Mouse (Mus musculus) neural tube, embryonic 14.5 days (tissue): Measurements from ENCODE around the gene Adgrb3. TPM values are rescaled to one million over a fixed set of nuclear protein-coding genes. Genes with fewer than 3 reads are reported as not detected.

ENCODE experiments used
- ATAC-seq: fragments of 200-750 bp; cut with Nextera tagmentation; 2 replicates; pipeline ENCODE4 v1.8.0; 2017; ENCODE audit warnings: low read depth, mild to moderate bottlenecking, moderate TSS enrichment, moderate library complexity
- H3K27ac ChIP-seq: fragments of 300-500 bp; sonication (generic); 2 replicates; pipeline ENCODE4 v1.5.1; 2014; ENCODE audit warnings: low read depth, mild to moderate bottlenecking, control low read depth, low read length, moderate library complexity, mixed read lengths
- H3K27me3 ChIP-seq: fragments of 300-500 bp; sonication (generic); 2 replicates; pipeline ENCODE4 v1.6.1; 2014; ENCODE audit warnings: low read length; ENCODE audit not compliant: control insufficient read depth, insufficient read depth
- H3K36me3 ChIP-seq: fragments of 300-500 bp; sonication (generic); 2 replicates; pipeline ENCODE4 v1.6.1; 2014; ENCODE audit warnings: low read length, mixed read lengths; ENCODE audit not compliant: control insufficient read depth, insufficient read depth
- H3K4me1 ChIP-seq: fragments of 300-500 bp; sonication (generic); 2 replicates; pipeline ENCODE4 v1.6.1; 2014; ENCODE audit warnings: low read length; ENCODE audit not compliant: control insufficient read depth, insufficient read depth
- H3K4me2 ChIP-seq: fragments of 300-500 bp; sonication (generic); 2 replicates; pipeline ENCODE4 v1.6.1; 2014; ENCODE audit warnings: mild to moderate bottlenecking, low read depth, low read length, control low read depth
- H3K4me3 ChIP-seq: fragments of 300-500 bp; sonication (generic); 2 replicates; pipeline ENCODE4 v1.5.1; 2014; ENCODE audit warnings: low read depth, low read length, control low read depth, mixed read lengths
- H3K9ac ChIP-seq: fragments of 300-500 bp; sonication (generic); replicated peaks from 2 replicates; pipeline ENCODE4 v1.6.1; 2014; ENCODE audit warnings: low read depth, mild to moderate bottlenecking, control low read depth, low read length, mixed read lengths
- H3K9me3 ChIP-seq: fragments of 300-500 bp; sonication (generic); 2 replicates; pipeline ENCODE4 v1.6.1; 2016; ENCODE audit warnings: low read length; ENCODE audit not compliant: control insufficient read depth
- WGBS: fragments of 180-500 bp; shearing (Covaris S2); extraction: QIAGEN DNeasy Blood & Tissue Kit; methylation state at CpG from one replicate; pipeline ENCODE4 v1.1.7; 2014; 5-methylcytosine and 5-hydroxymethylcytosine counted together
- polyA plus RNA-seq: library from polyadenylated mRNA; unstranded; fragments of >200 nt; fragmentation: Nextera tagmentation; extraction: Ambion mirVana; gene quantifications from 2 replicates; pipeline ENCODE4 v1.2.1, GENCODE M21; 2014

Adgrb3 gene
- polyA plus RNA-seq, 1 experiment from 2014 or later, result 71.2 TPM

DNA sequence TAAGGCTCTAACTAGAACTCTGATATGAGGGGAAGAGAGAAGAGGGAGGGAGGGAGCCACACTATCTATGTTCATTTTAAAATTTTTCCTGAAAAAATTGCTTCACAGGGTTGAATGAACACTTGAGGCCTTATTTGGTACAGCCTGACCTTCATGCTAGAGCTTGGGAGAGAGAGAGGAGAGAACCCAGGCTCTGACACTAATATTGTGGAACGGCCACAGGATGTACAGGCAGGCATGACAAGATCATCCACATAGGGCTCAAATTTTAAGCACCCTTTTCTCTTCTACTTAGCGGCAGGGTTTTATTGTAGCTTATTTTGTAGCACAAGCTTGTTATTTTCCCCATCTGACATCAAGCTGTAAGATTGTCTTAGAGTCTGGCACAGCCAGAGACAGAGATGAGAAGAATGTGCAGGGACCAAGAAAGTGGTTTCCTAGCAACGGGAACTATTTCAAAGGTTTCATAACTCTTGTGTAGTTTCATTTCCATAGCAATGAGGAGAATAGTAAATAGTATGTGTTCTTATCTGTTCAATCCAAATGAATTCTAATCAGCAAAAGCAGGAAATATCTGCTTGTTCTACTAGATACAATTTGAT is 721.9 kb downstream of the Adgrb3 start:
- Histone ChIP-seq H3K27ac (no peak overlapping the region), H3K4me2 (no peak overlapping the region), H3K4me3 (no peak overlapping the region), H3K27me3 (no peaks in the 10 kb centered on the region), H3K4me1 (peaks cover 3% of the 10 kb centered on the region; the same call in 1 of the 2 replicates), H3K36me3 (no peaks in the 10 kb centered on the region), H3K9me3 (no peaks in the 10 kb centered on the region), H3K9ac (no peak overlapping the region)
- peak; percentile 54; the same call in 1 of the 2 replicates for ATAC-seq
- WGBS, result 53% methylated on average over 3 of the region's 3 CpGs

DNA sequence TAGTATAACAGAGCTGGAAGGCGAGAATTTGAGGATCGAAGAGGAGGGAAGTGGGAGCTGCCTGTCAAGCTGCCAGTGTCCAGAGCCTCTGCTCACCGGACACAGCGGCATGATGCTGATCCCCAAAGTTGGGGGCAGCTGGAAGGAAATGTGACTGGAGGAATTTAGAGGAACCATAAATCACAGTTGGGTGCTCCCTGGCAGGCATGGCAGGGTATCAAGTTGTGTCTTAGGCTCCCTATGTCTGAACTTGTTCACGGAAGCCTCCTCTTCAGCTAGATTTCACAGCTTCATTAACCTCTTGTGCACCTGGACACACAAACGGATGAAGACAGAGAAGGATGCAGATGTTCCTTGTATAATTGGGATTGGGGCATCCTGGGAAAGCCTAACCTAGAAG is 722.8 kb downstream of the Adgrb3 start:
- Histone ChIP-seq H3K4me3 (no peak overlapping the region), H3K27ac (no peak overlapping the region)

DNA sequence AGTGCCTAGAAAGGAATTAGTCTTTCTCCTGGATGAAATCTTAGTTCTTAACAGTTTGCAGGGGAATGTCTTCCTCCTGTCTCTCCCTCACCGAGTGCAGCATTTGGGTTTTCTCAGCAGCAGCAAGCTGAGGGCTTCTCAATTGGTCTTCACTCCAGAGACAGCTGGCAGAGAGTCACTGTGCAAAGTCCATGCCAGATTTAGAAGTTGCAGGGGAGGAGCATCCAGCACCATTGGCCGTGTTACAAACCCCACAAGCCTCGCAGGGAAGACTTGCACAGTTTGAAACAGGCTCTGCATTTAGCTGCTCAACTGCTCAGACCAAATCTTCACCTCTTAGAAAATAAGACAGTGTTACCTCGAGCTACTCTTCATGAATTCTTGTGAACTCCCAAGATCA is 724.1 kb downstream of the Adgrb3 start:
- 0 out of 2 replicates have a peak, but pooled peaks cover 3% of the 10 kb centered on the region for H3K36me3 ChIP-seq
- no peaks in the 10 kb centered on the region for H3K9me3 ChIP-seq
- no peak overlapping the region for H3K27ac ChIP-seq
- H3K4me2 ChIP-seq, result no peak overlapping the region
- H3K9ac ChIP-seq, result no peak overlapping the region
- H3K27me3 ChIP-seq, result no peaks in the 10 kb centered on the region
- WGBS, result 74% methylated on average over 4 of the region's 4 CpGs
- H3K4me1 ChIP-seq, result peaks cover 3% of the 10 kb centered on the region; the same call in 1 of the 2 replicates
- no peak overlapping the region for H3K4me3 ChIP-seq
- ATAC-seq, result no peak

More for the DNA sequence above, 722.8 kb downstream of the Adgrb3 start:
- H3K27me3 ChIP-seq, result no peaks in the 10 kb centered on the region
- no peak overlapping the region for H3K4me2 ChIP-seq
- peaks cover 3% of the 10 kb centered on the region; the same call in 1 of the 2 replicates for H3K4me1 ChIP-seq
- H3K9ac ChIP-seq, result no peak overlapping the region
- H3K9me3 ChIP-seq, result no peaks in the 10 kb centered on the region
- ATAC-seq, result no peak
- H3K36me3 ChIP-seq, result no peaks in the 10 kb centered on the region
- 73% methylated on average over 6 of the region's 6 CpGs for WGBS

DNA sequence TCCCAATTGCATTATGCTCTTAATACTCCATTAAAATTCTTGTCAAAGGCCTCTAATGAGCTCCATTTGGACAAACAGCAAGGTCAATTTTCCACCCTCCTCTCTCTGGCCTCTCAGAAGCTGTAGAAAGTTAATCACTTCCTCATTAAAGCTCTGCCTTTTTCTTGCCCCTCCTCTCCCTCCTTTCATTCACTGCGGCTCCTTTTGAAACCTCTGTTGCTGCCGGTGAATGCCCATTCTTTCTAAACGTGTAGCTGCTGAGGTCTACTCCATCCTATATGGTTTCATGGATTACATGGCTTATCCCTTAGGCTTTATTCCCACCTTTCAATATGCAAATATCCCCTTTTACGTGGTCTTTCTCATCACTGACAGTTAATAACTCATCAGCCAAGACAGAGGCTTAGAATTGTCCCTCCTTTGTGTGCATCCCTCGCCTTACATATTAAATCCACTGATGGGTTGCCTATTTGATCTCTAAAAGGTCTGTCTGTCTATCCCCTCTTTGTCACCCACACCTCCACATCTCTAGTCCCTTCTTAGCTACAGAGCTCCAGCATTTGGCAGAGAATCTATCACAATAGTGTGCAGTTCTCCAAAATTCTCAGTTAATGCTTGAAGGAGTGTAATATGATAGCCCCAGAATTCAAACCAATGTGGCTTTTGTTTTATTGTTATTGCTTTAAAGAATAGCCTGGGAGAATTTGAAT is 741.3 kb downstream of the Adgrb3 start:
- no peak overlapping the region for H3K27ac ChIP-seq
- 5% methylated on average over 5 of the region's 5 CpGs for WGBS
- no peak overlapping the region for H3K4me3 ChIP-seq
- ATAC-seq, result no peak
- no peaks in the 10 kb centered on the region for H3K27me3 ChIP-seq
- H3K36me3 ChIP-seq, result no peaks in the 10 kb centered on the region
- H3K4me2 ChIP-seq, result no peak overlapping the region
- no peak overlapping the region for H3K9ac ChIP-seq
- H3K9me3 ChIP-seq, result no peaks in the 10 kb centered on the region
- H3K4me1 ChIP-seq, result no peaks in the 10 kb centered on the region; the same call in 1 of the 2 replicates

DNA sequence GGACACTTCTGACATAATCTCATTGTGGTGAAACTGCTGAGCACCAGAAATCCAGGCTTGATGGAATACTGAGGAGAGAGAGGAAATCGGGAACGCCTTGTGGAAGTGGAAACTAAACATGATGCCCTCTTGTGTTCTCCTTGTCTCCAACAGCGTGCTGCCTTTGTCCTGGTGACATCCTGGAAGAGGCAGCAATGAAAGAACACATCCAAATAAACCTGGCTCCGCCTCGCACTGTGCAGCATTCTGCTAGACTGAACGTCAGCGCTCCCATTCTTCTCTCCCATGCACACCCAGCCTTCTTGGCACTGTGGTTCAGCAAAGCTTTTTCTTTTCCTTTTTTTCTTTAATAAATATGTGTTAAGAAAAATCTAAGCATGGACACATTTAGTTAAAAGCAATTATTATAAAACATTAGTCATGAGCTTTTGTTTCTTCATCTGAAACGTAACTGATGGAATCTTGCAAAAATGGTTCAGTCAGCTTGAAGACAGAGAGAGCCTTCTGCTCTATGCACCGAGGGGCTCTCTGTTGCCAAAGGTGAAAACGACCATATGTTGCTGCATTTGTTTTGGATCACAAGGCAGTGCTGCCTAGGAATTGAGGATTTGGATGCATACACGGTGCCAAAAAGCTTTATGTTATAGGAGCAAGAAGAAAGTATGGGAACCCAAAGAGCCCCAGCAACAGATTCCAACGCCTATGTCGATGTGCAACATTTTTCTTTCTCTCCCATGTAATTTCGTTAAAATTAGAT is 743.7 kb downstream of the Adgrb3 start:
- Histone ChIP-seq H3K36me3 (no peaks in the 10 kb centered on the region), H3K27ac (peak overlapping the region; percentile 40; the same call in 1 of the 2 replicates), H3K4me2 (no peak overlapping the region), H3K4me3 (no peak overlapping the region), H3K27me3 (no peaks in the 10 kb centered on the region), H3K9ac (no peak overlapping the region), H3K4me1 (no peaks in the 10 kb centered on the region; the same call in 1 of the 2 replicates), H3K9me3 (no peaks in the 10 kb centered on the region)
- peak; percentile 74 for ATAC-seq
- 59% methylated on average over 14 of the region's 14 CpGs for WGBS

DNA sequence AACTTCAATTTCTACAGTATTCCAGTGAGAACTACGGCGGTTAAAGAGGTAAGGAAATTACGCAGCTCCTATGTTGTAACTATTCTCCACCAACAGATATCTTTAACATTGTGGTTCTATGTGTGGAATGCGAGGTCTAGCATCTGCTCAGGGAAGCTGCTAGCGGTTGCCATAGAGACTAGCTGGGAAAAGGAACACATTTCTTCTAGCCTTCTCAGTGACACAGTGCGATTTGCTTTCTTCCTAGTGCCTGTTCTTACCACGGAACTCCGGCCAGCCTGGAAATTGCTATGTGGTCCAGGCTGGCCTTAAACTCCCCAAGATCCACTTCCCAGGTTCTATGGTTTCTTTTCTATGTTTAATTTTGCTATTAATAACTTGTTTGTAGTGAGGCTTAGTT is 747.1 kb downstream of the Adgrb3 start:
- Histone ChIP-seq H3K36me3 (no peaks in the 10 kb centered on the region), H3K4me3 (no peak overlapping the region), H3K27me3 (no peaks in the 10 kb centered on the region), H3K27ac (no peak overlapping the region), H3K9me3 (no peaks in the 10 kb centered on the region), H3K4me1 (no peaks in the 10 kb centered on the region; the same call in 1 of the 2 replicates), H3K9ac (no peak overlapping the region), H3K4me2 (no peak overlapping the region)
- WGBS, result 58% methylated on average over 8 of the region's 8 CpGs
- ATAC-seq, result no peak

DNA sequence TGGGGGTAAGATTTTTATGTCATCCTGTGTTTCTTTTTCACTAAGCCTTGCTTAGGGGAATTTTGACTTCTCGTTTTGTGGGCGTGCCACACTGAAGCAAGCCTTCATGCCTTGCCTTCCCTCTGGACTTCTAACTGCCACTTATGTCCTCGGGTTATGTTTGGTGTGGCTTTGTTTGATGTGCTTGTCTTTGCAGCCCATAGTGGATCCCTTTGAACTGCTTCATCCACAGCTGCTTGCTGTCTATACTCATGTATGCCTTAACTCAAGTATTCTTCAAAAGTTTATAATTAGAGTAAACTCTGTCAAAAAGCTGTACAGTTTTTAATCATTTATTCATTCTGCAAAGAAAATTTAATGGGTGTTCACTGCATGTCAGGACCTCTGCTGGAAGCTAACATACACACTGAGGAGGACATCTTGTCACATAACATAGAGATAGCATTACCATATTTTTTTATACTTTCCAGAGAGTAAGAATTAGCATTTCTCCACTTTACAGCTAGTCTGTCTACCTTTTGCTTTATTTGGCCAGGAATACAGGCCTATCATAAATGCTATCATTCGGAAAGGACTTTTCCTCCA is 748.1 kb downstream of the Adgrb3 start:
- no peak overlapping the region for H3K27ac ChIP-seq
- no peak for ATAC-seq
- no peak overlapping the region for H3K4me3 ChIP-seq
- WGBS, result 76% methylated on average over 4 of the region's 4 CpGs
- no peaks in the 10 kb centered on the region for H3K27me3 ChIP-seq
- no peak overlapping the region for H3K4me2 ChIP-seq
- H3K36me3 ChIP-seq, result no peaks in the 10 kb centered on the region
- no peaks in the 10 kb centered on the region for H3K9me3 ChIP-seq
- H3K9ac ChIP-seq, result no peak overlapping the region
- no peaks in the 10 kb centered on the region; the same call in 1 of the 2 replicates for H3K4me1 ChIP-seq

DNA sequence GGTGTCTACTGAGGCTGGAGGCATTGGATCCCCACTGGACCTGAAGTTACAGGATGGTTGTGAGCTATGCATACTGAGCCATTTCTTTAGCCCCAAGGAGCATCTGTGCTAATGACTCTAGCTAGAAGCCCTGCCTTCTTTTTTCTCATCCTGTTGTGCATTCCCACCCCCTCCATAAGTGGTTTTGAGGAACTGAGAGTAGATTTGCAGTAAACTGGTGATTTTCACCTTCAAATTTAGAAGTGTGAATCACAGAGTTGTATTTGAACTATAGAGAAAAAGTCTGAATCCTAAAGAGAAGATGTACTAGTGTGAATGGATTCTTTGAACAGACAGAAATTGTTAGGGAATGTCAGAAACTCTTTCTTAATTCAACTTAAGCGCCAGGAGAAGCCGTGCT is 750.1 kb downstream of the Adgrb3 start:
- no peaks in the 10 kb centered on the region for H3K36me3 ChIP-seq
- no peak overlapping the region for H3K9ac ChIP-seq
- H3K4me3 ChIP-seq, result no peak overlapping the region
- no peaks in the 10 kb centered on the region for H3K27me3 ChIP-seq
- H3K4me1 ChIP-seq, result no peaks in the 10 kb centered on the region
- ATAC-seq, result no peak
- no peak overlapping the region for H3K27ac ChIP-seq
- H3K9me3 ChIP-seq, result no peaks in the 10 kb centered on the region
- no peak overlapping the region for H3K4me2 ChIP-seq
- WGBS, result 95% methylated on average over 2 of the region's 2 CpGs
